Mouse (Mus musculus) NIH3T3 (cell line): Measurements from ENCODE around the gene Abhd17c.

ENCODE experiments used
- DNase-seq: peaks from one replicate; pipeline ENCODE4 v3.0.0-alpha.2; 2012; ENCODE audit warnings: low read depth

Gene Abhd17c

GRCm38 (mm10) chr7:84073856-84074255 is 77.8 kb downstream of the Abhd17c start:
- DNase-seq = no peak

DNA sequence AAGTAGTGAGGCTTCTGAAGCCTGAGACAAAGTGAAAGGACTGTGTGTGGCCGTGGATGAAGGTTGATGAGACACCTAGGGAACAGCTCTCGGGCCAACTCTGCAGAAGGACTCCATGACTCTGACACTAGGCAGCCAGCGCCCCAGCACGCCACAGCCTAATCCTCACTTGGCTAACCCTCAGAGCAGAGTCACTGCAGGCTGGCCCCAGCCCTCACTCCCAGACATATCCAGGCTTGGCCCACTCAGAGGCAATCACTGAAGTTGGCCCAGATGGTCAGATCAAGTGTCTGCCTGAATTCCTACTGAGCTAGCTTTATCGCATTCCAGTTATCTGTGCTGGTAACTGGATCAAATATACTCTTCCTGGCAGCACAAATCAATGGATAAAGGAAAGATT is 82.8 kb downstream of the Abhd17c start:
- DNase-seq = no peak

- DNase-seq = no peak
Observed at GRCm38 (mm10) chr7:84059799-84060198, 91.9 kb downstream of the Abhd17c start.
